In the genomic region with DNA sequence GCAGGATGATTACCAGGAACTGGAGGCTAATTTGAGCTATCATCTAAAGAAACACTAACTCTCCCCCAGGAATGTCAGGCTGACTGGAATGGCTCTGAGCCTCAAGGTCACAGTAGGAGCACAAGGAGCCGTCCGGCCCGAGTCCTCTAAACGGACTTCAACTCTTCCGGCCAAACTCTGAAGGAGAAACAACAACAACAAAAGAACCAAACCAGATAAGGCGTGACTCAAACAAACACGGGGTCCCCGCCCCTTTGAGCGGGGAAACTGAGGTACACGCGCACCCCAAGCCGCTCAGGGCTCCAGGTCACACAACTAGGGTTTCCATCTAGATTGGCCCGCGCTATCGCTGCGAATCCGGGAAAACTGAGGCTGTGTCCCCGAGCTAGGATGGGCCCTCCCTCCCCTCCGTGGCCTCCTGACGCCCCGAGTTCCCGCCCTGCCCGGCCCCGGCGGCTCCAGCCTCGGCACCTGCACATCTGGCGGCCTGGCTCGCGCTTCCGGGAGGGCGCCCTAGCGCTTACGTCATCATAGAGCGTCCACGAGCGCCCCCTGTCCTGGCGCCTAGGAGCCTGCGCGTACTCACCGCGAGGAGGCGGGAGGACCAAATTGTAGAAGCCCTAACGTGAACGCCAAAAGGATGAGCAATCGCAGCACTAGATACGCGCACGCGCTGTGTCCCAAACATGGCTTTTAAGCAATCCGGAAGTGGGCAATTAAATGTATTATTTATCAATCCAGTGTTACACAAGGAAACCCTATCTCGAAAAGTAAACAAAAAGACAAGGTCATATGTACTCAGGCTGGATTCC, we compare ENCODE assay signal across 1 mouse cellular context.
TF ChIP-seq lines count a peak whose summit lies in the region.

No protein-coding gene starts in this region.

TF ChIP-seq in MEL, 35 proteins besides CTCF, POLR2A, EP300 and RAD21 (continued from another document):
- TF ChIP-seq MXI1 (IDR thresholded peaks at IDR 0.05; ENCODE audit: low read depth, low read length) (peak; percentile 93), SIN3A (IDR thresholded peaks at IDR 0.05; ENCODE audit: low read length) (peak; percentile 99), ELF1 (IDR thresholded peaks at IDR 0.05; ENCODE audit: low read depth, low read length) (peak; percentile 98), MAZ (IDR thresholded peaks at IDR 0.05; ENCODE audit: low read depth, low read length) (peak; percentile 98), MAFK (IDR thresholded peaks at IDR 0.05; ENCODE audit: borderline replicate concordance, low read depth, low read length) (no peak), USF1 (IDR thresholded peaks at IDR 0.05; ENCODE audit: low read depth, low read length) (peak; percentile 38; the same call in 1 of the 2 replicates), NRF1 (IDR thresholded peaks at IDR 0.05; ENCODE audit: insufficient read depth, low read depth, low read length, poor library complexity, severe bottlenecking) (peak; percentile 82), GATA1 (IDR thresholded peaks at IDR 0.05; ENCODE audit: low read depth, low read length) (no peak), ZMIZ1 (IDR thresholded peaks at IDR 0.05; ENCODE audit: low read depth, low read length) (peak; percentile 66), GABPA (IDR thresholded peaks at IDR 0.05; ENCODE audit: low read depth, low read length) (no peak), RCOR1 (IDR thresholded peaks at IDR 0.05; ENCODE audit: low read depth, low read length) (no peak), MEF2A (IDR thresholded peaks at IDR 0.05; ENCODE audit: extremely low read depth, insufficient replicate concordance, low read depth, low read length, poor library complexity, severe bottlenecking) (no peak), CHD2 (IDR thresholded peaks at IDR 0.05; ENCODE audit: low read length) (no peak), ZNF384 (IDR thresholded peaks at IDR 0.05; ENCODE audit: low read depth, low read length) (no peak), USF2 (IDR thresholded peaks at IDR 0.05; ENCODE audit: borderline replicate concordance in 1 of 2, insufficient read depth in 1 of 2, low read depth in 1 of 2, low read length in 2 of 2) (no peak), MAX (IDR thresholded peaks at IDR 0.05; ENCODE audit: low read length) (peak; percentile 76), HCFC1 (IDR thresholded peaks at IDR 0.05; ENCODE audit: low read depth, low read length) (peak; percentile 95), MYC (IDR thresholded peaks at IDR 0.05; ENCODE audit: low read depth, low read length) (peak; percentile 82), TAL1 (IDR thresholded peaks at IDR 0.05; ENCODE audit: low read length) (no peak), TBP (IDR thresholded peaks at IDR 0.05; ENCODE audit: low read depth, low read length) (peak; percentile 76; the same call in 1 of the 2 replicates), ETS1 (IDR thresholded peaks at IDR 0.05; ENCODE audit: low read depth, low read length) (peak; percentile 61), POLR2AphosphoS2 (IDR thresholded peaks at IDR 0.05; ENCODE audit: low read length) (peak; percentile 87), POLR2AphosphoS5 (IDR thresholded peaks at IDR 0.05; ENCODE audit: borderline replicate concordance, low read depth, low read length) (no peak), ZC3H11A (IDR thresholded peaks at IDR 0.05; ENCODE audit: low read depth, low read length) (no peak), NELFE (IDR thresholded peaks at IDR 0.05; ENCODE audit: low read depth, low read length) (peak; percentile 91), TCF12 (IDR thresholded peaks at IDR 0.05; ENCODE audit: low read depth, low read length) (peak; percentile 78), MYB (IDR thresholded peaks at IDR 0.05; ENCODE audit: low read depth, low read length) (no peak), KAT2A (conservative IDR thresholded peaks at IDR 0.05; ENCODE audit: low read depth, low read length) (peak; percentile 72; the same call in 1 of the 2 replicates), BHLHE40 (IDR thresholded peaks at IDR 0.05; ENCODE audit: borderline replicate concordance, low read depth, low read length) (peak; percentile 77), JUND (IDR thresholded peaks at IDR 0.05; ENCODE audit: low read depth, low read length) (no peak)
